Mouse (Mus musculus): ENCODE data around the gene Yipf1. TPM values are rescaled to one million over a fixed set of nuclear protein-coding genes. Genes with fewer than 3 reads are reported as not detected.

The Yipf1 gene
- polyA plus RNA-seq, 1 experiment, result 52.5 TPM

GRCm38 (mm10) chr4:107372304-107372703 is 58.1 kb downstream of the Yipf1 start:
- no peaks in the 10 kb centered on the region; the same call in 1 of the 2 replicates for H3K36me3 ChIP-seq (ENCODE audit: control insufficient read depth, insufficient read depth, low read length)
- no peak overlapping the region for H3K27ac ChIP-seq (ENCODE audit: control insufficient read depth, insufficient read depth, low read depth, low read length)
- H3K4me1 ChIP-seq (ENCODE audit: control insufficient read depth, insufficient read depth, low read length), result no peaks in the 10 kb centered on the region
- H3K27me3 ChIP-seq (ENCODE audit: control insufficient read depth, insufficient read depth, low read length), result no peaks in the 10 kb centered on the region
- no peak overlapping the region for H3K4me3 ChIP-seq (ENCODE audit: control insufficient read depth, low read depth, low read length)
- TF ChIP-seq CTCF (IDR thresholded peaks at IDR 0.05; ENCODE audit: control insufficient read depth, insufficient read depth, insufficient replicate concordance, low read depth, low read length) (no peak), POLR2A (IDR thresholded peaks at IDR 0.05; ENCODE audit: control insufficient read depth, low read depth, low read length) (no peak)

DNA sequence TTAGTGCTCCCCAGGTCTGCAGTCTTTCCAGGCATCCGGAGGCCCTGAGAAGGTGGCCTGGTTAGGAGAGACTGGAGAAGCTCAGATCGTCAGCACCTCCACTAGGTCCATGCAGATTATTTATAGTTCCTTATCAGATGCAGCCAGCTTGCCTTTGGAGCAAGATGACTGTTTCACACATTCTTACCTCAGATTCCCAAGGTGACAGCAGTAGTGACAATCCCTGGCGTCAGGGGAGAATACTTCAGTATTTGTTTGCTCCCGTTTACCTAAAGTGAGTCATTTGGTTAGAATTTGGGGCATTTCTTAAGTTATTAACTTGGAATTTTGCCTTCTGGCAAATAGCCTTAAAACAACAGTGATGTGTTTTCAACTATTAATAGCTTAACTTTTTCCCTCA is 60.5 kb downstream of the Yipf1 start:
- TF ChIP-seq POLR2A (IDR thresholded peaks at IDR 0.05; ENCODE audit: control insufficient read depth, low read depth, low read length), result no peak
- TF ChIP-seq CTCF (IDR thresholded peaks at IDR 0.05; ENCODE audit: control insufficient read depth, insufficient read depth, insufficient replicate concordance, low read depth, low read length), result no peak
- Histone ChIP-seq H3K36me3 (ENCODE audit: control insufficient read depth, insufficient read depth, low read length) (no peaks in the 10 kb centered on the region; the same call in 1 of the 2 replicates), H3K4me3 (ENCODE audit: control insufficient read depth, low read depth, low read length) (no peak overlapping the region), H3K27ac (ENCODE audit: control insufficient read depth, insufficient read depth, low read depth, low read length) (no peak overlapping the region), H3K27me3 (ENCODE audit: control insufficient read depth, insufficient read depth, low read length) (no peaks in the 10 kb centered on the region), H3K4me1 (ENCODE audit: control insufficient read depth, insufficient read depth, low read length) (no peaks in the 10 kb centered on the region)

DNA sequence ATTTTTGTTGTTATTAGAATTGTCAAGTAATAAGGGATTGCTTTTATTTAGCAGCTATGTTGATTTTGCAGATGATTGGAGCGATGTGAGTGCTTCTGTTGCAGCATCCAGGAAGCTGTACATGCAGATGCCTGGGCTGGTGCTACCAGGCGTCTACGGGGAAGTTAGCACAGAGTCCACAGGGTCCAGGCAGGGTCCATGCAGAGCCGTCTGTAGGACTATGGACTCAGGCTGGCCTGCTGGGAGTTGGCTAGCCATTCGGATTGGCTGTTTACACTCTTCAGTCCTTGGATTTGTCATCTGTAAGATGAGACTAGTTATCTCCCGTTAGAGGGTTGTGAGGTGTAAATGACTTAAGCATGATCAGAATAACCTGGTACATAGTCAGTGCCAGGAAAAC is 64.8 kb downstream of the Yipf1 start:
- TF ChIP-seq CTCF (IDR thresholded peaks at IDR 0.05; ENCODE audit: control insufficient read depth, insufficient read depth, insufficient replicate concordance, low read depth, low read length) (no peak), POLR2A (IDR thresholded peaks at IDR 0.05; ENCODE audit: control insufficient read depth, low read depth, low read length) (no peak)
- H3K27me3 ChIP-seq (ENCODE audit: control insufficient read depth, insufficient read depth, low read length), result no peaks in the 10 kb centered on the region
- H3K27ac ChIP-seq (ENCODE audit: control insufficient read depth, insufficient read depth, low read depth, low read length), result no peak overlapping the region
- no peak overlapping the region for H3K4me3 ChIP-seq (ENCODE audit: control insufficient read depth, low read depth, low read length)
- H3K4me1 ChIP-seq (ENCODE audit: control insufficient read depth, insufficient read depth, low read length), result no peaks in the 10 kb centered on the region
- no peaks in the 10 kb centered on the region; the same call in 1 of the 2 replicates for H3K36me3 ChIP-seq (ENCODE audit: control insufficient read depth, insufficient read depth, low read length)

DNA sequence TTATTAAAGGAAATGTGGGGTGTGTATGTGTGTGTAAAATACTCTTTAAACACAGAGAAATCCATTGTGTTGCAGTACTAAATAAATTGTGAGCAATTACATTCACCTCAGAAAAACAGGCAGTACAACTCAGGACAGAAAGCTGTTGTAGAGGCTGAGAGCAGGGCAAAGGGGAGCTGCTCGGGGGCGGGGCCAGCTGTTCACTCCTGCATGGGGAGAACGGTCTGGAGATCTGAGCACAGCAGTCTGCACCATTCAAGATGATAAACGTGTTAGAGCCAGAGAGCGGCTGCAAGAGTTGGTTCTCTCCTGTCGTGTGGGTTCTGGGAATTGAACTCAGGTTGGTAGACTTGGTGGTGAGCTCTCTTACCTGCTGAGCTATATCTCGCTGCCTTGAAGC is 66.7 kb downstream of the Yipf1 start:
- H3K4me1 ChIP-seq (ENCODE audit: control insufficient read depth, insufficient read depth, low read length), result no peaks in the 10 kb centered on the region
- H3K27ac ChIP-seq (ENCODE audit: control insufficient read depth, insufficient read depth, low read depth, low read length), result no peak overlapping the region
- H3K4me3 ChIP-seq (ENCODE audit: control insufficient read depth, low read depth, low read length), result no peak overlapping the region
- H3K36me3 ChIP-seq (ENCODE audit: control insufficient read depth, insufficient read depth, low read length), result no peaks in the 10 kb centered on the region; the same call in 1 of the 2 replicates
- H3K27me3 ChIP-seq (ENCODE audit: control insufficient read depth, insufficient read depth, low read length), result no peaks in the 10 kb centered on the region
- TF ChIP-seq POLR2A (IDR thresholded peaks at IDR 0.05; ENCODE audit: control insufficient read depth, low read depth, low read length) (no peak), CTCF (IDR thresholded peaks at IDR 0.05; ENCODE audit: control insufficient read depth, insufficient read depth, insufficient replicate concordance, low read depth, low read length) (no peak)

DNA sequence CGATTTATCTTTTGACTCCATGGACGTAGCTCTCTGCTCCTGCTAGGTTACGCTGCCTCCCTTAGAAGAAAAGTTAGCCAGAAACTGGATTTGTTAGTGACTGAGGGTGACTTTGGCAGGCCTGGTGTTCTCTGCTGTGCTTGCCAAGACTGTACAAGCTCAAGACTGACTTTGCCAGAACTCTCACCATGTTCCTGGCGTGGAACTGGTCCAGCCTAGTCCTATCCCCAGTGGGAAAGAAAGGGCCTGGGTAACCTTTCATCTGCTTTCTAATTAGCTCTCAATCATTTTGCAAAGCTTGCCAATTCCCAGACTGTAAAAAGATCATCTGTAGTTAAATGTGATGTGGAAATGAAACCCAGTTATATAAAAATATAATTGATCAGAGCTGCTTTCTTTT is 72.9 kb downstream of the Yipf1 start:
- no peaks in the 10 kb centered on the region for H3K4me1 ChIP-seq (ENCODE audit: control insufficient read depth, insufficient read depth, low read length)
- H3K36me3 ChIP-seq (ENCODE audit: control insufficient read depth, insufficient read depth, low read length), result peaks cover 4% of the 10 kb centered on the region
- no peaks in the 10 kb centered on the region for H3K27me3 ChIP-seq (ENCODE audit: control insufficient read depth, insufficient read depth, low read length)
- TF ChIP-seq CTCF (IDR thresholded peaks at IDR 0.05; ENCODE audit: control insufficient read depth, insufficient read depth, insufficient replicate concordance, low read depth, low read length) (no peak), POLR2A (IDR thresholded peaks at IDR 0.05; ENCODE audit: control insufficient read depth, low read depth, low read length) (no peak)
- H3K4me3 ChIP-seq (ENCODE audit: control insufficient read depth, low read depth, low read length), result no peak overlapping the region
- H3K27ac ChIP-seq (ENCODE audit: control insufficient read depth, insufficient read depth, low read depth, low read length), result no peak overlapping the region

DNA sequence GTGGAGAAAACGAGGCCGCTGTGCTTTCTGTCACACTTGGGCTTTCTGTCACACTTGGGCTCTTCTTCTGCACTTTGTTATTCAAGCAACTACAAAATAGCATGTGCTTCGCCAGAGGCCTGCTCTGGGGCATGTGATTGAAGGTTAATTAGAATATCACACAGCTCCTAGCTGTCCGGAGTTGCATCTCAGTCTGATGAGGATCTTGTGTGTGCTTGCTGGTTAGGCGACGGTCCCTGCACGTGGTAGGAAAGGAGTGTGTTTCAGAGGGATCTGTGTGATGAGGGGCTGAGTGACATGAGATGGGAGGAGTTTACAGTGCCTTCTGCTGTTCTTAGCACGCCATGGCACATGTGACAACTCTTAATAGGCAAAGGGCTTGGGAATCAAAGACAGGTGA is 73.3 kb downstream of the Yipf1 start:
- H3K27ac ChIP-seq (ENCODE audit: control insufficient read depth, insufficient read depth, low read depth, low read length), result no peak overlapping the region
- H3K4me3 ChIP-seq (ENCODE audit: control insufficient read depth, low read depth, low read length), result no peak overlapping the region
- H3K4me1 ChIP-seq (ENCODE audit: control insufficient read depth, insufficient read depth, low read length), result no peaks in the 10 kb centered on the region
- TF ChIP-seq POLR2A (IDR thresholded peaks at IDR 0.05; ENCODE audit: control insufficient read depth, low read depth, low read length), result no peak
- TF ChIP-seq CTCF (IDR thresholded peaks at IDR 0.05; ENCODE audit: control insufficient read depth, insufficient read depth, insufficient replicate concordance, low read depth, low read length), result no peak
- peaks cover 4% of the 10 kb centered on the region for H3K36me3 ChIP-seq (ENCODE audit: control insufficient read depth, insufficient read depth, low read length)
- no peaks in the 10 kb centered on the region for H3K27me3 ChIP-seq (ENCODE audit: control insufficient read depth, insufficient read depth, low read length)

GRCm38 (mm10) chr4:107388291-107388690 is 74.1 kb downstream of the Yipf1 start:
- Histone ChIP-seq H3K4me1 (ENCODE audit: control insufficient read depth, insufficient read depth, low read length) (no peaks in the 10 kb centered on the region), H3K27ac (ENCODE audit: control insufficient read depth, insufficient read depth, low read depth, low read length) (no peak overlapping the region), H3K27me3 (ENCODE audit: control insufficient read depth, insufficient read depth, low read length) (no peaks in the 10 kb centered on the region), H3K4me3 (ENCODE audit: control insufficient read depth, low read depth, low read length) (no peak overlapping the region), H3K36me3 (ENCODE audit: control insufficient read depth, insufficient read depth, low read length) (peaks cover 4% of the 10 kb centered on the region)
- TF ChIP-seq CTCF (IDR thresholded peaks at IDR 0.05; ENCODE audit: control insufficient read depth, insufficient read depth, insufficient replicate concordance, low read depth, low read length), result no peak
- TF ChIP-seq POLR2A (IDR thresholded peaks at IDR 0.05; ENCODE audit: control insufficient read depth, low read depth, low read length), result no peak

- Histone ChIP-seq H3K4me1 (ENCODE audit: control insufficient read depth, insufficient read depth, low read length) (no peaks in the 10 kb centered on the region), H3K27ac (ENCODE audit: control insufficient read depth, insufficient read depth, low read depth, low read length) (no peak overlapping the region), H3K27me3 (ENCODE audit: control insufficient read depth, insufficient read depth, low read length) (no peaks in the 10 kb centered on the region), H3K4me3 (ENCODE audit: control insufficient read depth, low read depth, low read length) (no peak overlapping the region), H3K36me3 (ENCODE audit: control insufficient read depth, insufficient read depth, low read length) (peaks cover 4% of the 10 kb centered on the region)
- TF ChIP-seq POLR2A (IDR thresholded peaks at IDR 0.05; ENCODE audit: control insufficient read depth, low read depth, low read length) (no peak), CTCF (IDR thresholded peaks at IDR 0.05; ENCODE audit: control insufficient read depth, insufficient read depth, insufficient replicate concordance, low read depth, low read length) (no peak)
Measured at GRCm38 (mm10) chr4:107389345-107389744, 75.2 kb downstream of the Yipf1 start.

Measured in testis, adult 2 months (tissue).